Mouse (Mus musculus) kidney, adult 9 months (tissue): ENCODE measurements at regions not wholly inside any gene's neighbourhood (a gene's known extent, or its start where the extent isn't known, plus 50 kb on each side); places are given as distances from the start of the nearest gene placed in this dataset.

Experiments used
- DNase-seq: peaks from one replicate; pipeline ENCODE4 v3.0.0; 2022

- no peak for DNase-seq
Observed at GRCm38 (mm10) chr15:61240344-61240743, 317.5 kb upstream of the A1bg start.

DNA sequence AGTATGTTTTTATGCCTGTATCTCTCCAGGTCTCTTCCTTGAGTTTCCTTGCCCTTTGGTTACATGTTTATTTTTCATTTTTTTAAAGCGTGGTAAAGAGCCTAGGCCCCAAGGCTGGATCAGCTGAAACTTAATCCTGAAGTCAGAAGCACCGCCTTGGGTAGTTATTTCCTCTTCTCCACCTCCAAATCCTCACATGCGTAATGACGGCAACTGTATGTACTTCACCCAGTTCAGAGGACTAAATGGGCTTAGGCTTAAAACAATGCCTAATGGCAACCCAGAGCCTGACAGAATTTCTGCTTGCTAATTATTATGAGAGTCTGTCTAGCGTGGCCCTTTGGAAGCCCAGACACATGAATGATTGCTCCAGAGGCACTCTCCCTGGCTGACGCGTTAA is 316.6 kb upstream of the A1bg start:
- no peak for DNase-seq

- DNase-seq, result no peak
Observed at GRCm38 (mm10) chr15:61238996-61239395, 316.2 kb upstream of the A1bg start.

- no peak for DNase-seq
Observed at GRCm38 (mm10) chr15:61229579-61229978, 306.8 kb upstream of the A1bg start.

GRCm38 (mm10) chr15:61222923-61223322 is 300.1 kb upstream of the A1bg start:
- no peak for DNase-seq

GRCm38 (mm10) chr15:61210161-61210560 is 287.3 kb upstream of the A1bg start:
- no peak for DNase-seq

- DNase-seq, result no peak
Observed at GRCm38 (mm10) chr15:61189981-61190380, 267.2 kb upstream of the A1bg start.

DNA sequence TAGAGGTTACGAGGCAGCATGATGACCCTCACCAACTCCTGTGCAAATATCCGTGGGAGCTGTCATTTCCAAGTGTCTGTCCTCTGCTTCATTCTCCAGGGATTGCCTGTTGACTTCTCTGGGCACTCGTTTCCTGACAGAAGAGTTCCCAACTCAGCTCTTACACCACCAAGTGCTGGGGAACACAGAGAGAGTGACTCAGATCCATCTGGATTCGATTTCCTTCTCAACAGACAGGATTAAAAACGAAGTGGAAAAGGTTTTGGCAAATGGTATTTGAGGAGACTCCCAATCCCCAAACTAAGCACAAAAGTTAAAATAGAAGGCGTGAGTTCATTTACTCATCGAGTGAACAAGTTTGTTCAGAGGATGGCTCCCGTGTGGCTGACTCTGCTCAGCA is 266.7 kb upstream of the A1bg start:
- no peak for DNase-seq

GRCm38 (mm10) chr15:61184597-61184963 is 261.8 kb upstream of the A1bg start:
- no peak for DNase-seq

GRCm38 (mm10) chr15:61183751-61184596 is 261.2 kb upstream of the A1bg start:
- peak; percentile 13 for DNase-seq

- DNase-seq, result peak; percentile 30
Observed at GRCm38 (mm10) chr15:61183291-61183690, 260.5 kb upstream of the A1bg start.

- DNase-seq, result peak; percentile 19
Observed at GRCm38 (mm10) chr15:61168842-61169416, 246.1 kb upstream of the A1bg start.

DNA sequence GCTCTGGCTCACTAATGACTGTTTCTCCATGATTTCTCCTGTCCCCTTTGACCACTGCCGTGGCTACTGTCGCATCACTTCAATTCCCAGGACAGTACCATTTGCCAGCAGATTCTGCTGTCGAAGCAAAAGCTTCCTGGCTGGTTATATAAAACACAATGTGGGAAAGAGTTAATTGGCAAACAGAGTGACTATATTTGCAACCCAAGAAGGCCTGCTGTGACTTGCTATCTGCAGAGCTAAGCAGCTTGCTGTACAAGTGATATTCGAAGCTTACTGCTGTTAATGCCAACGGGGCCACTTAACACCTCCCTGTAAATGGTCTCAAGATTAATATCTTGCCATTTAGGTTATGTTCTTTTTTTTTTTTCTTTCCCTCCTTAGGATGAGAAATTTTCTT is 242.2 kb upstream of the A1bg start:
- peak; percentile 9 for DNase-seq

- DNase-seq, result peak; percentile 46
Observed at GRCm38 (mm10) chr15:61161397-61161796, 238.6 kb upstream of the A1bg start.

DNA sequence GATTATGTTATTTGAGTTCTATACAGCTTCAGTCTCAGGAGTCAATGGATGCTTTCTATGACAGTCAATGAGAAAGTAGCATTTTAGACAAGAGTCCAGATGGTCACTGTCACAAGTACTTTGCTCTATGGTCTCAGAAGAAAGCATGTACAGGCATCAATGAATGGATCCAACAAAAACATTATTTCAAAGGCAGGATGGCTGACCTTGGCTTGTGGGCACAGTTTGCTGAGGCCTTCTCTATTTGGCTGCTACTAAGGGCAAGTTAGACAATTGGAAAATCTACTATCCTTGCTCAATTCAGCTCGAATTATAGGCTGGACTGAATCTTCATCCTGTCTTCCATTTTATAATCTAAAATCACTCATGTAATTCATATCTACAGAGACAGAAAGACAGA is 237.9 kb upstream of the A1bg start:
- DNase-seq, result no peak

GRCm38 (mm10) chr15:61159552-61159951 is 236.7 kb upstream of the A1bg start:
- no peak for DNase-seq

DNA sequence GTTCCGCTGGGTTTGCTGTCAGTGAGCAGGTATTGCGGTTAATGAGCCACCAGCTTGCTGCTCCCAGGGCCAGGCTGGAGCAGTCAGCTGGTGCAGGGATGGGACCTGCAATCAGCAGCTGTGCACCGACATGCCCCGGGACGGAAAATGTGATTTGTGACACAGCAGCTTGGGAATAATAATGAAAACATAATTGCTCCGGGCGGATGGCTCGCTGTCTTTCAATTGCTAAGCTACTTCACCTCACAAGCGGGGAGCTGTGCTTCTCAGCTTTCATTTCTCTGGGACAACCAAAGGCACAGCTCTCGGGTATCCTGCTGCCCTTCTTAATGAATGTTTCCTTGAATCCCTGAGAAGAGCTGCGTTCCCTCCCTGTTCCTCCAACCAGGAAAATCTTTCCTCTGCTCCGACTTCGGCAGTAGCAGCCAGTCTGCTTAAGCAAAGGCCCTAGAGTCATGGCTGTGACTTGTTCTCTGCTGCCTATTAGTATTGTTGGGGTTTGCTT is 235.3 kb upstream of the A1bg start:
- peak; percentile 20 for DNase-seq

GRCm38 (mm10) chr15:61157543-61157942 is 234.7 kb upstream of the A1bg start:
- DNase-seq, result peak; percentile 92

DNA sequence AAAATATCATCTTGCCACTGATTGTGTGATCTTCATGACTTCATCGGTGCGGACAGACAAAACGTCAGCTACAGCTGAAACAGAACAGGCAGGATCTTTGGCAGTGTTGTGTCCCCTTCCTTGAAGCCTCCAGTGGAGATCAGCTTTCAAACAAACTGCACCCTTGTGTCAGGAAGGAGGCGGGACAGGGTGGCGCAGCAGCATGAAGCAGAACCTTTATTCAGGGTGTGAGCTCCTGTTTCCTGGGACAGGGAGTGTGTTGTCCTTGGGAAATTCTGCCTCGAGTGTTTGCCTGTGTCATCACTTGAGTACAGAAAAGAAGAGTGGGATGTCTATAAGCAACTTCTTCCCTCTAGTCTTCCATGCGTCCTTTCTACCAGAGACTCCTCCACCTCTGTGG is 232.7 kb upstream of the A1bg start:
- no peak for DNase-seq

DNA sequence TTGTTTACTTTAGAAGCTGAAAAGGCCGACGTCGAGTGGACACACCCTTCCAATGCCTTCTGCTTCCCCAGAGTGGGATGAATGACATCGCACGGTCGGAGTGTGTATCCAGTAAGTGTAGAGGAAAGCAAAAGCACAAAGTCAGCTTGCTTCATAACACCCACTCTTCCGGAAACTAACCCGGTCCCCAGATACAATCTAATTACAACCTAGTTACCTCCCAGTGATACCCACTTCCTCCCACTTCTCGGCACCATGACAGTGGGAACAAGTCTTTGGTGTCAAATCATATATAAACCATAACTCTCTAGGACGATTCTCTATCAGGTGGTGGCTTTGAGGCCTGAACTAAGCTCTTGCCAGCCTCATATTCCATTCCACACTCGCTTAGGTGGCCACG is 231.4 kb upstream of the A1bg start:
- no peak for DNase-seq

DNA sequence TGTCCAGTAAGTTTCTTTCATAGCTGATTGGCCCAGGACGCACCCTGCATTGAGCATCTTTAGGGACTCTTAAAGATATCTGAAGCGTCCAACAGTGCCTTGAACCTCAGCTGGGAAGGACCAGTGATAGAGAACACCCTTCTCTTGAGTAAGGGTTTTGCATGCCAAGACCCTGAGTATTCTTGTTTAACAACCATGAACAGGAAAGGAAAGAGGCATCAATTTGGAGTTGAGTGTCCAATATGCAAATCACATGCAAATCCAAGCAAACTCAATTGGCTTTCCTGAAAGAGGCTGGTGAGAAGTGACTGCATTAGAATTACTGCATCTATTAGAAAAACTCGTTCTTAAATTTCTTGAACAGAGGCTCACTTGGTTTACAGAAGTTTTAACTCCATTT is 220.0 kb upstream of the A1bg start:
- DNase-seq, result no peak

- DNase-seq, result no peak
Observed at GRCm38 (mm10) chr15:61139151-61139550, 216.3 kb upstream of the A1bg start.

- DNase-seq, result no peak
Observed at GRCm38 (mm10) chr15:61136781-61137180, 214.0 kb upstream of the A1bg start.

GRCm38 (mm10) chr15:61133316-61133715 is 210.5 kb upstream of the A1bg start:
- DNase-seq, result no peak

DNA sequence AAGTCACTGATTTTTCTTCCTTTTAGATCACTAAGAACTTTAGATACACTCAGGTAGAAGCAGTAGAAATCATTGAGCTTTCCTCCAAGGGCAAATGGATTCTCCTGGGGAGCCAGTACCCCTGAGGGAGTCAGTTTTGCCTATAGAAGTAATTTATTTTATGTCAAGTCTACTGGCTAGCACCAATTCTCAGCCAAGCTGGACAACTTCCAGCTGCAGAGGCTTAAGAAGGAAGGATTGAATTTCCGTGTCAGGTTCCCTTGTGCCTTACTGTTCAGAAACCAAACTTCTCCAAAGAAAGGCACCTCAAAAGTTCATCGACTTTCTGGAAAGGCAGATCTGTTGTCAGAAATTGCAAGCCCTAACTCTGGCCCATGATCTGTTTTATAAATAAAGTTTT is 205.2 kb upstream of the A1bg start:
- DNase-seq, result no peak
